Mouse (Mus musculus) E14TG2a.4 (cell line): ENCODE results near the gene Eps15.

ENCODE experiments used
- CTCF ChIP-seq: conservative IDR thresholded peaks from 2 replicates; pipeline ENCODE4 v1.5.1; 2014; ENCODE audit warnings: low read length
- NANOG ChIP-seq: IDR thresholded peaks from 2 replicates; pipeline ENCODE4 v1.6.1; 2014; ENCODE audit warnings: borderline replicate concordance, low read length, mixed read lengths
- POU5F1 ChIP-seq: IDR thresholded peaks from 2 replicates; pipeline ENCODE4 v1.6.1; 2014; ENCODE audit warnings: low read length, borderline replicate concordance

DNA sequence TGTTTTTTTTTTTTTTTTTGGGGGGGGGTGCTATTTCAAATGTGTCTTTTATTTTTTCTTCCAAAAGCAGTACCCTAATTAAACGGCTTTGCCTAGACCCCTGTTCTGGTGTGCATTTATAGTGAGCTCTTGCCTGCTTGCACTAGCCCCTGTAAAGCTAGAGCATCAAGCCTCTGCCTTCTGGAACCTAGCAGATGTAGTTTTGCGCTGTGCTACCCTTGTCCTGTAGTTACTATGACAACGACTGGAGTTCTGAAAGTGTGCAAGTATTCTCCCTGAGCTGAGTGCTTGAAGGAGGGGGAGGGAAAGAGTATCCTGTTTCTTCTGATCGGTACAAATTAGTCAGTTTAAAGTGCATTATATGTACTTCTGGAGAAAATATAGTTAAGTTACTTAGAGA, 105.5 kb downstream of the Eps15 start:
- TF ChIP-seq CTCF (no peak), NANOG (no peak), POU5F1 (no peak)
